Mouse (Mus musculus): ENCODE measurements around the gene Pdcl.
A peak's percentile ranks its signal among the peaks of the same experiment; 100 is the strongest.

Gene Pdcl

GRCm38 (mm10) chr2:37358633-37359540 is at the start of gene Pdcl:
TSS of gene Pdcl (minus strand) at chr2:37359332.
- peak; percentile 97 for DNase-seq (ENCODE audit: low read depth)

- DNase-seq (ENCODE audit: low read depth) = peak; percentile 30
These were observed 36.4 kb upstream of the Pdcl start for GRCm38 (mm10) chr2:37395539-37395938.

- DNase-seq (ENCODE audit: low read depth) = no peak
These were observed 23.8 kb upstream of the Pdcl start for GRCm38 (mm10) chr2:37382921-37383320.

DNA sequence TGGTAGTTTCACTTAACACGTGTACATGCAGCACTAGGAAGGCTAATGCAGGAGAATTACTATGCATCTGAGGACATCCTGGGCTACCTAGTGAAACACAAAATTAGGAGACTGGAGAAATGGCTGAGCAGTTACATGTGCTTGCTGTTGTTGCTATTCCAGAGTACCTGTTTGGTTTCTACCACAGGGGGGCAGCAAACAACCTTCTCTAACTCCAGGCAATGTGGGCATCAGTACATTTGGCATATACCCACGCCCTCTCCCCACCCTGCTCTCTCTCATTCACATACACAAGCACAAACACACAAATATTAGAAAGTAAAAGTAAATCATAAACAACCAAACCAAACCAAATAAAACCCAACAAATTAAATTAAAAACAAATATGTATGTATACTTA is 21.1 kb upstream of the Pdcl start:
- DNase-seq (ENCODE audit: low read depth) = peak; percentile 78

- DNase-seq (ENCODE audit: low read depth) = no peak
These were observed 16.9 kb upstream of the Pdcl start for GRCm38 (mm10) chr2:37376018-37376417.

DNA sequence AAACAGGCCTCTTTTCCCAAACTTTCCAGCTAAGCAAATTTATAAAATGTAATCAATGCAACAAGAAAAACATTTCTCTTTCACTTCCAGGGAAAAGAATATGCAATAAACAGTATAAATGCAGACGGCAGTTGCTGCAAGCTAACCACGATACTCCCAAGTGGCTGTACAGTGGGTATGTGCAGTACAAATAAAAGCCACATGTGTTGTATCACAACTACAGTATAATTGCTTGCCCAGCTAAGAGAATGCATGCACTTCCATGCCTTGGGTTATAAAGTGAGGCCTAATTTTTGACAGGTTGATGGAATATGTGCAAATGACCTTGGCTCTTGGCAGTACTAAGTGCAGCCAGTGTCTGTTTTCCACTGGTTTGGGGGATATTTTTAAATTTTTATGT is 11.5 kb upstream of the Pdcl start:
- DNase-seq (ENCODE audit: low read depth) = no peak

GRCm38 (mm10) chr2:37359908-37360307 is 776 bp upstream of the Pdcl start:
- DNase-seq (ENCODE audit: low read depth) = no peak

DNA sequence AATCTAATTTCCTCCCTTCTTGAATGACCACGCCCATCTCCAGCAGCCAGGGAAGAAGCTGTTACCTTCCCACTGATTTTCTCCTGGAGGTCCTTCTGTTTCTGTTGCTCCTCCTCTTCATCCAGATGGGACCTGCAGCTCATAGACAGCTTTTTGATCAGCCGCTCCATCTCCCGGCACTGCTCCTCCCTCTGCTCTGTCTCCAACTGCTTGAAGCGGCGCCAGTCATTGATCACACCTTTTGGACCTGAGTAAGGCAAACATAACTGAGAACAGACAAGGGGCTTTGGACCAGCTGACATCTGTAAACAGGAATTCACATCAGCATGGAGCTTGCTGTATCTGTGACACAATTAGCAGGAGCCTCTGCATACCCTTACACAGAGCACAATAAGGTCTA is 3.6 kb downstream of the Pdcl start:
- DNase-seq (ENCODE audit: low read depth) = no peak

GRCm38 (mm10) chr2:37351671-37352070 is 7.5 kb downstream of the Pdcl start:
- DNase-seq (ENCODE audit: low read depth) = no peak

- DNase-seq (ENCODE audit: low read depth) = peak; percentile 13
These were observed 20.5 kb downstream of the Pdcl start for GRCm38 (mm10) chr2:37338497-37339187.

DNA sequence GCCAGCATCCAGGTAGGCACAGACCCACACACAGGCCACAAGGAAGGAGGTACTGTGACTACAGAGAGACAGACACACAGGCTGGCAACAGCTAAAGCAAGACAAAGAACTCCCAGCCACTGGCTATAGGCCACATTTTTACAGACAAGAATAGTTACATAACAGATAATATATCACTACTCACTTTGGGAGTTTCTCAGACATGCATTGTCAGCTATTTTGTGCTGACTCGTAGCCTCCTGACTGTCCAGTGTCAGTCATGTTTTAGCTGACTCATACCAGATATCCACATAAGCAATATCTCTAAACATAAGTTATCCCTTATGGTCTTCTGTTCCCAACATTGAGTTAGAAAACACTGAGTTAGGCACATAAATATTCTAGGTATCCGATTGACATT is 25.8 kb downstream of the Pdcl start:
- DNase-seq (ENCODE audit: low read depth) = no peak

DNA sequence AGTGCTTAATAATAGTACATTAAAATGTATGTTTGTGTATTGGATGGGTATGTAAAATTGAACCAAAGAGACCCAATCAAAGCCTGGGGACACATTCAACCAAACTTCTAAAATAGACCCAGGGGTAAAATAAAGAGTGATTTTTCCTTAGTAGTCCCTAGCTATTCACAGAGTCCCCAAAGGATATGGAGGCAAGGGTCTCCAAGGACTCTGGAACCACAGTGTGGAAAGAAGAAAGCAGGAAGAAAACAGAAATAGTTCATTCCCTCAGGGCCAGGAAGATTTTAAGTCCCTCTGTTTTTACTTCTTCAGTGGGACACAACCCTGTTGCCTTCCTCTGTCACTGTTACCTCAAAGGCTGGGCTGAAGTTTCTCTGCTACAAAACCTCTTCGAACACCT is 32.9 kb downstream of the Pdcl start, which contains the start of gene Olfr368:
Olfr368 (plus strand) TSS at position 301 of the 400 bp plus-strand sequence.
- DNase-seq (ENCODE audit: low read depth) = no peak
